8 mouse cellular contexts compared by ENCODE assay signal in genomic region chr15:12380548-12380947, GRCm38 (mm10). TPM values are rescaled to one million over a fixed set of nuclear protein-coding genes. Genes with fewer than 3 reads are reported as not detected.
A peak's percentile ranks its signal among the peaks of the same experiment; 100 is the strongest.
DNase-seq lines count a peak whose midpoint lies in the region; ATAC-seq lines count a peak whose summit lies in the region.

No protein-coding gene starts in this region.

- peak; percentile 33 for DNase-seq in gastrocnemius, adult 18-20 months (ENCODE audit: low spot score)
- DNase-seq in gastrocnemius, postnatal 36 days: no peak
- peak; percentile 76 for DNase-seq in A20 (ENCODE audit: low read depth, low spot score)
- peak; percentile 56 to 62 for DNase-seq in adrenal gland, postnatal 36 days
- DNase-seq in kidney, postnatal 10 days: peak; percentile 63
- DNase-seq in right cerebral cortex, postnatal 14 days: no peak

- ATAC-seq in neutrophil, adult 5-6 weeks (ENCODE audit: extremely low read depth, insufficient number of reproducible peaks, low FRiP score, poor library complexity, severe bottlenecking): peak; percentile 66; the same call in 1 of the 2 replicates
- ATAC-seq in cerebellum, adult (ENCODE audit: insufficient number of reproducible peaks, low FRiP score, low TSS enrichment): no peak

- intact Hi-C loops in gastrocnemius, postnatal 36 days (cut with DNase I): no loop called here

RNA-seq across cellular contexts. Expression of gene 1810049J17Rik, which starts 58.8 kb away (rescaled TPM):
- under 1 TPM; 0.76 to 0.78 TPM for total RNA-seq in gastrocnemius, adult 18-20 months (2021)
- total RNA-seq in gastrocnemius, postnatal 36 days (2021): not detected
- 1 to 10 TPM in 1 of 2 experiments, under 1 TPM in 1; 0.92 to 1.3 TPM for total RNA-seq in adrenal gland, postnatal 36 days (2021)
- not detected in 2 replicates for total RNA-seq in neutrophil, adult 5-6 weeks (2017)

RNA-seq across cellular contexts. Expression of gene Golph3, which starts 59.3 kb away (rescaled TPM):
- 10 to 100 TPM; 70.2 to 77.9 TPM for total RNA-seq in gastrocnemius, adult 18-20 months (2021)
- 10 to 100 TPM; 69.0 to 74.6 TPM for total RNA-seq in gastrocnemius, postnatal 36 days (2021)
- 100 to 1,000 TPM; 138 to 153 TPM for total RNA-seq in adrenal gland, postnatal 36 days (2021)
- 106 and 111 TPM in 2 replicates for total RNA-seq in neutrophil, adult 5-6 weeks (2017)

Comparison
In these comparisons a context has a peak if more than half of its experiments do, and no peak if none do; other contexts are left out.
1. DNase-seq: peak in gastrocnemius, adult 18-20 months (single experiment), A20 (single experiment), adrenal gland, postnatal 36 days (2 of 2) and kidney, postnatal 10 days (single experiment); none in gastrocnemius, postnatal 36 days (0 of 2) and right cerebral cortex, postnatal 14 days (single experiment).